Mouse (Mus musculus) lung, adult 18-20 months (tissue): ENCODE results near the gene Irgq.
"Not testable (repeated sequence)": the region's sequence is repeated elsewhere in the genome, so short reads cannot be mapped to it uniquely, and the experiment has no call there.

ENCODE experiments used
- DNase-seq, 2 experiments: peaks; one replicate each; pipeline ENCODE4 v3.0.0; 2022; ENCODE audit warnings: mixed read lengths in 2 of 2

Irgq gene

DNA sequence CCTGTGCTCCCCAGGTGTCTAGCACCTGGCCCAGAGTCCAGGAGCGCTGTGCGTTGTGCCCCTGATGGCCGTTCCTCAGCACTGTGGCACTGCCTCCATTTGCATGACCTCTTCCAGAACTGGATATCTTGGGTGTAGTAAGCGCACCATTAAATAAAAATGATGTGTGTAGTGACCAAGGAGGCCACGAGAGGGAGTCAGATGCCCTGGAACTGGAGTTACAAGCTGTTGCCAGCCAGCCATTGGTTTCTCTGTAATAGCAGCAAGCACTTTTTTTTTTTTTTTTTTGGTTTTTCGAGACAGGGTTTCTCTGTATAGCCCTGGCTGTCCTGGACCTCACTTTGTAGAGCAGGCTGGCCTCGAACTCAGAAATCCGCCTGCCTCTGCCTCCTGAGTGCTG, 14.2 kb upstream of the Irgq start:
- not testable (repeated sequence) for DNase-seq

DNA sequence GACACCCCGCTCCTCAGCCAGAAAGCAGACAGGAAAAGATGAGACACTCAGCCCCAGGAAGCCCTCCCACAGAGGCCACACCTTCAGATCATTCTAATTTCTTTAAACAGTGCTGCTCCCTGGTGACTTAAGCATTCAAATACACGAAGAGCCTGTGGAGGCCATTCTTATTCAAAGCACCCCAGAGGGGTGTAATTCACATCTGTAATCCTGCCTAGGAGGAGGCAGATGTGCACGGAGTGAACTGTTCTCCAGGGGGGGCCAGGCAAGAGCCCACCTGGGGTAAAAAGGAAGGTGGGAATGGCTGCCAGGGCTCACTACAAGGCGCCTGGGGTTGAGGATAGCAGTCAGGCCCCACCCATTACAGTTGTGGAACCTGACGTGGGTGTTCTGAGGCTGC, 13.4 kb upstream of the Irgq start:
- no peak for DNase-seq

DNA sequence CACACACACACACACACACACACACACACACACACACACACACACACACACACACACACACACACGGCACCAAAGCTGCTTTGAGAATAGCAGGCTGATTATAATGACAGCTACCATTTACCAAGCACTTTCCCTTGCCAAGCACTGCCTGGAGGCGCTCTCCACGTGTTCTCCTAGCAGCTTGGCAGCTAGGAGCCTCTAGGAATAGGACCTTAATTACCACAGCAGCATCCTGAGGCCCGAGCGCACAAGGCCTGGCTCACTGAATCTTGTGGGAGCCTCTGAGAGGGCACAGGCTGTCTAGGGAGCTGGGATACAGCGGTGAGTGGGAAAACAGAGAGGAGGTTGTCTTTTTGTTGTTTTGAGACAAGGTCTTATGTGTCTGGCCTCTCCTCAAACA, 12.8 kb upstream of the Irgq start:
- no peak for DNase-seq

DNA sequence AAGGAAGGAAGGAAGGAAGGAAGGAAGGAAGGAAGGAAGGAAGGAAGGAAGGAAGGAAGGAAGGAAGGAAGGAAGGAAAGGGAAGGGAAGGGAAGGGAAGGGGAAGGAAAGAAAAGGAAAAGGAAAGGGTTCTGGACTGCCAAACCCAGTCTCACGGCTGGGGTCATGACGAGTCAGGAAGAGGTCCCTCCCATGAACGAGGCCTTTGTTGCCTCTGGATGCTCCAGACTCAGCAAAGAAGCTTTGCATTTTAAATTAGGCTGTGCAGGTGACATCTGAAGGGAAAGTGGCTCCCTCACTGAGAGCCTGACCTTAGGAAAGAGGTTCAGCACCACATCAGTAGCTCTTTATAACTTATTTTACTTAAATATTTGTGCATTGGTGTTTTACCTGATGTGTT, 11.4 kb upstream of the Irgq start:
- DNase-seq, result no peak

DNA sequence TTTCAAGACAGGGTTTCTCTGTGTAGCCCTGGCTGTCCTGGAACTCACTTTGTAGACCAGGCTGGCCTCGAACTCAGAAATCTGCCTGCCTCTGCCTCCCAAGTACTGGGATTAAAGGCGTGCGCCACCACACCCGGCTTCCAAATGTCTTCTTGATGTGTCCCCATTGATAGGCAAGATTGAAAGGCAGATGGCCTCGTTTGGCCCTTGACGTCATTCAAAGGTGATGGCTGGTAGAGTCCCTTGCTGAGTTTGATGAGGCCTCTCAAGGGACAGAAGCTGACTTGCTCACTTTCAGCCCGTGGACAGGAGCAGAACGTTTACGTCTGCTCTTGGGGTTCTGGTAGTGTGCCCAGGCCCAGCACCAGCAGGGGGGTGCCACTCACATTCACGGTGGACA, 10.4 kb upstream of the Irgq start:
- not testable (repeated sequence) for DNase-seq

DNA sequence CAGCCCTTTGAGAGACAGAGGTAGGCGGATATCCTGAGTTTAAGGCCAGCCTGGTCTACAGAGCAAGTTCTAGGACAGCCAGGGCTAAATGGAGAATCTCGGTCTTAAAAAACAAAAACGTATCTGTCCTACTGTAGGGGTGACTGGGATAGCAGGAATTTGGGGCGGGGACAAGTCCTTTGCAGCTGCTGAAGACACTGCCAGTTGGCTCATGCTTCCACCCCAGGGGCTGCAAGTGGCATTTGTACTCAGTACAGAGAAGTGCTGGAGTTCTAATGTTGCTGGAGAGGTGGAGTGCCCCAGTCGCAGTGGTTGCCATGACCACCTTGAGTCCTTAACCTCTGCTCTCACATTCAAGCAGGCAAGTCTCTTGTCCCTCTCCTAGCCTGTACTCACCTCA, 7.7 kb upstream of the Irgq start:
- DNase-seq, result no peak

DNA sequence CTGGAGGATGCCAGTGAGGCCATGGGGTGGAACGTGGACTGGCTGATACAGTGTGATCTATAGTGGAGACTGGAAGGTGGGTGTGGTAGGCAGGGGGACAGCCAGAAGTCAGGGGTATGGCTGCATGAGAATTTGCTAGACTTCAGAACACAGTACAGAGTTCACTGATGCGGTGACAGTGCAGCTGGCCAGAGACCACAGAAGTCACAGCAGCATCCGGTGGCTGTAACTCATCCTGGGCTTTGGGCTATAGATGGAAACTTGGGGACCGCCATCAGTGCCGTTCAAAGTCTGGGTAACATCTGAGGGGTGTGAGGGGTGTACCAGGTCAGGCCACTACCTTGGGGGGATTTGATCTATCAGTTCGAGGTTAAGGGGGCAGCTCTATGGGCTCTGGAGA, 6.8 kb upstream of the Irgq start:
- DNase-seq, result no peak

GRCm38 (mm10) chr7:24524978-24525377, 5.5 kb upstream of the Irgq start:
- DNase-seq, result no peak

DNA sequence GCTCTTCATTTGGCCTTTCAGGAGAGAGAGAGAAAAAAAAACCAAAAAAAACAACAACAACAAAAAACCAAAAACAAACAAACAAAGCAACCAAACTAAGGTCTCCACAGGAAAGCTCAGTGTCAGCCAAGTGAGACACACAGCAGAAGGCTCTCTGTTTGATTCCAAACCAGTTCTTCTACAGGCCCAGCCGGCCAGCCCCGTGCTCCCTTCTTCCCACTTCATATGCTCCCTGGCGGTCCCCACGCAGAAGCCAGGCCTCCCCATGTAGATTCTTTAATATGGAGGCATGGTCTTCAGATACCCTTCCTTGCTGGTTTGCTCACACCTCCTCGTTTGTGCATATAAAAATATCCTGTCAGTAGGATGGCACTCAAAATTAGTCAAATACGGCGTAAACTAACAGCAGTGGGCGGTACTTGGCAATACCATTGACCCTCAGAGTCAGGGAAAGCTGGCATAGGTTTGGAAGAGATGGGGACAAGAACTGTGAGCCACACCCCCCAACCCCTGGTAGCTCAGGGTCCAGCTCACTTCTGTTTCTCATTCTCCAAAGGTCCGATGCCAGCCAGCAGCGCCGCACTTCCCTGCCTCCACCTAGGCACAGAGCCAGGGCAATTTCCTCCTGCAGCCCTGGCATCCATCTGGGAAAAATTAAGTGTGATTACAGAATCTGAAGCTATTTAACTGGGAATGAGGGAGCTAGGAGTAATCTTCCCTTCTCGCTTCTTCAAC, 4.6 kb upstream of the Irgq start:
- no peak for DNase-seq

- DNase-seq, result no peak
Observed at GRCm38 (mm10) chr7:24528861-24529260, 1.6 kb upstream of the Irgq start.

- no peak for DNase-seq
Observed at GRCm38 (mm10) chr7:24529580-24529979, 909 bp upstream of the Irgq start.

DNA sequence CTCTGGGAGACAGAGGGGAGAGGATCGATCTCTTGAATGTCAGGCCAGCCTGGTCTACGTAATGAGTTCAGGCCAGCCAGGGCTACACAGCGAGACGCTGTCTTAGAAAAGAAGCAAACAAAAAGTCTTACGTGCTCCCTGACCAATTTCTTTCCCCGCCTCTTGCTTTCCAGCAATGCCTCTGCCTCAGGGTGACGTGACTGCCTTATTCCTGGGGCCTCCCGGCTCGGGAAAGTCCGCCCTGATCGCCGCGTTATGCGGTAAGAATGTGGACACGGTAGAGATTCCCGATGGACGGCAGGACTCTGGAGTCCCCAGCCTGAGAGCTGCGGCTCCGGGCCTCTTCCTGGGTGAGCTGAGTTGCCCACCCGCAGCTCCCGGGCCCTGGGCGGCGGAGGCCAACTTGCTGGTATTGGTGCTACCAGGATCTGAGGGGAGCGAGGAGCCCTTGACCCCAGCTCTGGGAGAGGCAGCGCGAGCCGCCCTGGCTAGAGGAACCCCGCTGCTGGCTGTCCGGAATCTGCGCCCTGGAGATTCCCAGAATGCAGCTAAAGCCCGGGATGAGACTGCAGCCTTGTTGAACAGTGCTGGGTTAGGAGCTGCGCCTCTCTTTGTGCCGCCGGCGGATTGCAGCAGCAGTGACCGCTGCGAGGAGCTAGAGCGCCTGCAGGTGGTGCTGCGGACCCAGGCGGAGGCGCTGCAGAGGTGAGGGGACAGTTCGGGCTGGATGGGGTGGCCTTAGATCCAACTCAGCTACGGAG, 902 bp downstream of the Irgq start:
- DNase-seq, result peak; percentile 72 to 80

GRCm38 (mm10) chr7:24533031-24533571, 2.6 kb downstream of the Irgq start:
- DNase-seq, result no peak

- DNase-seq, result no peak
Observed at GRCm38 (mm10) chr7:24533806-24534205, 3.3 kb downstream of the Irgq start.

GRCm38 (mm10) chr7:24534301-24534700, 3.8 kb downstream of the Irgq start:
- DNase-seq, result no peak

DNA sequence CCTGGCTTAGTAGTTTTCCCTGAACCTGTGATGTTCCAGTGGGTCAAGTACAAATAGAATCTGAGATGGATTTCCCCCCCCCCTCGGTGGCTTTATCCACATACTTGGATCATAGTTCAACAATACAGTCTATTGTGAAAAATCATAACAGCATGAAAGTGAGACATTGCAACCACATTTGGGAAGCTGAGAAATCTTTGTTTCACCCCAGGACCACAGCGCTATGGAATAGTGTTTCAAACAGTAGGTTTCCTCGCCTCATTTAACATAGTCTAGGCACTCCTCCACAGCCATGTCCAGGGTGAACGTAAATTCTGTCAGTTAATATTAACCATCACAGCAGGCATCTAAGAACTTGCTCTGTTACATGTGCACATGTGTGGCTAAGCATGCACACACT, 6.6 kb downstream of the Irgq start:
- no peak for DNase-seq

DNA sequence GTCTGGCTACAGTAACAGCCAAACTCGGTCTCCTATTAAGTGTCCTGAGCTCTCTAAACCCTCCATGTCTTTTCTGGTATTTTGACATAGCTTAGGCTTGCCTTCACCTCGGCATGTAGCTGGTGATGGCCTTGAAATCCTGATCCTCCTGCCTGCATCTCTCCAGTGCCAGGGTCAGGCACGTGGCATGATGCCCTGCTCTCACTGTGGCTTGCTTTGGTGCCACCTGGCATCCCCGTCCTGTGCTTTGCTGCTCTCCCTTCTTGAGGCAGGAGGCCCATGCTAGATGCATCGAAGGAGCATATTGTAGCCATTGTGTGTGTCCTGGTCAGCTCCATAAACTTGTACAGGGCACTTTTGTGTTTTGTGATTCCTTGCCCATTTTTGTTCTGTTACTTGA, 7.1 kb downstream of the Irgq start:
- DNase-seq, result no peak

- DNase-seq, result no peak
Observed at GRCm38 (mm10) chr7:24538154-24538553, 7.7 kb downstream of the Irgq start.

GRCm38 (mm10) chr7:24538701-24539100, 8.2 kb downstream of the Irgq start:
- no peak for DNase-seq

DNA sequence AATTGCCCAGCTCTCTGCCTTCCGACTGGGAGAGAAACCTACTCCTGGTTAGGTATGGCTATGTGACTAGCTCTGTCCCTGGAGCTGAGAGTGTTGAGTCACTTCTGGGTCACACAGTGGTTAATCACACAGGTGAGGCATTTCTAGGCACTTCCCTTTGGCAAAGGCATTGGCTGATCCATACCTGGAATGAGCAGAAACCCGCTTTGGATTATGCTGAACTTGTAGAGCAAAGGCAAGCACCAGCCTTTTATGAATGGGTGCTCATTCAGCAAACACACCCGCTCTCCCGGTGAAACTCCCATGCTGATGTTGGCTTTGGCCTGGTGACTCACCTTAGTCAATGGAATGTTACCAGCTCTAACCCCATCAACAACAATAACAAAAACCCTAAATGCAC, 9.2 kb downstream of the Irgq start:
- DNase-seq, result peak in 1 of 2 experiments; percentile 24

GRCm38 (mm10) chr7:24544506-24544905, 14.0 kb downstream of the Irgq start:
- DNase-seq, result no peak

- DNase-seq, result no peak
Observed at GRCm38 (mm10) chr7:24546068-24546614, 15.7 kb downstream of the Irgq start, which contains the start of the genes Pinlyp and Xrcc1. Gene Pinlyp (minus strand): TSS chr7:24546118. Gene Xrcc1 (plus strand): TSS chr7:24546289.

DNA sequence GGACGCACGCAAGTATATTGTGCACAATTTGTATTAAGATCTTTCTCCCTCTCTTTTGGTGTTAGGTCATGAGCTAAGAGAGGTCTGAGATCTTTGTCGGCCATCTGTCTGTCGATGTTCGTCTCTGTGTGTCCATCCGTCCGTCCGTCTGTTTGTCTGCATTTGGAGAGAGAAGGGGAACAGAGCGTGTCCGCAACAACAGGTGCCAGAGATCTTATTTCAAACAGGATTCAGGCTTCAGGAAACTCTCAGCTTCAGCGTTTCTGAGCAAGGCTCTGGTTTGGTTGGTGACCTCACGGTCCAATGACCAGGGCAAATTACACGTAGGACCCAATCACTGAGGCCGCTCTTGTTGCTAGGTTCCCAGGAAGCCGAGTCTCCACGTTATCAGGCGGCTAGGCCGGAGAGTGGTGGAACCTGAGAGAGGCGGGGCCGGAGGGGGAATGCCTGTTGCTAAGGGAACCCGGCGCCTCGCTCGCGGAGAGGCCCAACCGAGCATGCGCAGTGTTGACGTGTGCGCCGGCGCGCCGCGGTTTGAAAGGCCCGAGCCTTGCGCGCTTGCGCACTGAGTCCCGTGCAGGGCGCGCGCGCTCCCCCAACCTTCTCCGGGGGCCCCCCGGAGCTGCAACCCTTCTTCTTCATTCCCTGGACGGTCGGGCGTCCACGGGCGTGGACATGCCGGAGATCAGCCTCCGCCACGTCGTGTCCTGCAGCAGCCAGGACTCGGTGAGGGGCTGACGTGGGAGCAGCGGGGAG, 16.3 kb downstream of the Irgq start:
- peak; percentile 99 to 100 for DNase-seq
